Mouse (Mus musculus): ENCODE data around the gene Mdm2. TPM values are rescaled to one million over a fixed set of nuclear protein-coding genes. Genes with fewer than 3 reads are reported as not detected.

Gene Mdm2
- polyA plus RNA-seq, 1 experiment from 2014 or later = 19.5 TPM

- 0 out of 2 replicates have a peak, but pooled peaks cover 8% of the 10 kb centered on the region for H3K27me3 ChIP-seq
- H3K4me1 ChIP-seq (replicated peaks) = peaks cover 24% of the 10 kb centered on the region
- no peaks in the 10 kb centered on the region for H3K9me3 ChIP-seq (replicated peaks)
- no peak overlapping the region for H3K27ac ChIP-seq (replicated peaks)
- 69% methylated on average over 5 of the region's 5 CpGs for WGBS (ENCODE audit: insufficient replicate concordance)
- 0 out of 2 replicates have a peak, but pooled peaks cover 2% of the 10 kb centered on the region for H3K36me3 ChIP-seq (replicated peaks)
- H3K4me2 ChIP-seq = no peak overlapping the region
- H3K9ac ChIP-seq = no peak overlapping the region
- ATAC-seq (ENCODE audit: insufficient read depth) = no peak
- H3K4me3 ChIP-seq (replicated peaks) = no peak overlapping the region
These were observed 31.4 kb downstream of the Mdm2 start for GRCm38 (mm10) chr10:117679029-117679686.

- no peak overlapping the region for H3K4me2 ChIP-seq
- H3K9ac ChIP-seq = no peak overlapping the region
- peak; percentile 60 for ATAC-seq (ENCODE audit: insufficient read depth)
- H3K4me1 ChIP-seq (replicated peaks) = peaks cover 24% of the 10 kb centered on the region
- H3K36me3 ChIP-seq (replicated peaks) = 0 out of 2 replicates have a peak, but pooled peaks cover 2% of the 10 kb centered on the region
- no peaks in the 10 kb centered on the region for H3K9me3 ChIP-seq (replicated peaks)
- H3K27ac ChIP-seq (replicated peaks) = no peak overlapping the region
- 15% methylated on average over 5 of the region's 5 CpGs for WGBS (ENCODE audit: insufficient replicate concordance)
- H3K27me3 ChIP-seq = 0 out of 2 replicates have a peak, but pooled peaks cover 8% of the 10 kb centered on the region
- H3K4me3 ChIP-seq (replicated peaks) = no peak overlapping the region
These were observed 32.2 kb downstream of the Mdm2 start for GRCm38 (mm10) chr10:117678357-117678756.

GRCm38 (mm10) chr10:117677494-117678236, 32.9 kb downstream of the Mdm2 start:
- H3K9ac ChIP-seq = no peak overlapping the region
- H3K27ac ChIP-seq (replicated peaks) = no peak overlapping the region
- ATAC-seq (ENCODE audit: insufficient read depth) = no peak
- H3K4me1 ChIP-seq (replicated peaks) = peaks cover 24% of the 10 kb centered on the region
- H3K4me2 ChIP-seq = no peak overlapping the region
- H3K4me3 ChIP-seq (replicated peaks) = no peak overlapping the region
- H3K27me3 ChIP-seq = 0 out of 2 replicates have a peak, but pooled peaks cover 8% of the 10 kb centered on the region
- H3K9me3 ChIP-seq (replicated peaks) = no peaks in the 10 kb centered on the region
- H3K36me3 ChIP-seq (replicated peaks) = 0 out of 2 replicates have a peak, but pooled peaks cover 2% of the 10 kb centered on the region
- WGBS (ENCODE audit: insufficient replicate concordance) = 66% methylated on average over 13 of the region's 13 CpGs

- no peak for ATAC-seq (ENCODE audit: insufficient read depth)
- no peak overlapping the region for H3K27ac ChIP-seq (replicated peaks)
- H3K9ac ChIP-seq = no peak overlapping the region
- 0 out of 2 replicates have a peak, but pooled peaks cover 8% of the 10 kb centered on the region for H3K27me3 ChIP-seq
- no peak overlapping the region; the same call in 1 of the 2 replicates for H3K4me3 ChIP-seq (replicated peaks)
- H3K4me2 ChIP-seq = peak overlapping the region; percentile 43
- H3K9me3 ChIP-seq (replicated peaks) = no peaks in the 10 kb centered on the region
- 0 out of 2 replicates have a peak, but pooled peaks cover 2% of the 10 kb centered on the region for H3K36me3 ChIP-seq (replicated peaks)
- WGBS (ENCODE audit: insufficient replicate concordance) = 27% methylated on average over 17 of the region's 17 CpGs
- H3K4me1 ChIP-seq (replicated peaks) = peaks cover 24% of the 10 kb centered on the region
These were observed 33.8 kb downstream of the Mdm2 start for GRCm38 (mm10) chr10:117676644-117677313.

- H3K9me3 ChIP-seq (replicated peaks) = no peaks in the 10 kb centered on the region
- H3K4me2 ChIP-seq = peak overlapping the region; percentile 43
- no peak overlapping the region for H3K9ac ChIP-seq
- no peak for ATAC-seq (ENCODE audit: insufficient read depth)
- 0 out of 2 replicates have a peak, but pooled peaks cover 2% of the 10 kb centered on the region for H3K36me3 ChIP-seq (replicated peaks)
- H3K4me3 ChIP-seq (replicated peaks) = no peak overlapping the region; the same call in 1 of the 2 replicates
- H3K27ac ChIP-seq (replicated peaks) = no peak overlapping the region
- H3K27me3 ChIP-seq = 0 out of 2 replicates have a peak, but pooled peaks cover 8% of the 10 kb centered on the region
- 34% methylated on average over 19 of the region's 19 CpGs for WGBS (ENCODE audit: insufficient replicate concordance)
- peaks cover 24% of the 10 kb centered on the region for H3K4me1 ChIP-seq (replicated peaks)
These were observed 34.4 kb downstream of the Mdm2 start for GRCm38 (mm10) chr10:117676036-117676643.

GRCm38 (mm10) chr10:117675096-117676035, 35.2 kb downstream of the Mdm2 start:
- H3K27ac ChIP-seq (replicated peaks) = no peak overlapping the region

GRCm38 (mm10) chr10:117674359-117675019, 36.1 kb downstream of the Mdm2 start:
- no peaks in the 10 kb centered on the region for H3K36me3 ChIP-seq (replicated peaks)
- peaks cover 24% of the 10 kb centered on the region for H3K4me1 ChIP-seq (replicated peaks)
- no peaks in the 10 kb centered on the region for H3K9me3 ChIP-seq (replicated peaks)
- WGBS (ENCODE audit: insufficient replicate concordance) = 54% methylated on average over 3 of the region's 3 CpGs
- no peak for ATAC-seq (ENCODE audit: insufficient read depth)
- H3K27ac ChIP-seq (replicated peaks) = no peak overlapping the region
- 0 out of 2 replicates have a peak, but pooled peaks cover 8% of the 10 kb centered on the region for H3K27me3 ChIP-seq
- H3K4me2 ChIP-seq = no peak overlapping the region
- no peak overlapping the region for H3K4me3 ChIP-seq (replicated peaks)
- no peak overlapping the region for H3K9ac ChIP-seq

More at GRCm38 (mm10) chr10:117675096-117676035, 35.2 kb downstream of the Mdm2 start:
- peak overlapping the region; percentile 43 for H3K4me2 ChIP-seq
- H3K27me3 ChIP-seq = 0 out of 2 replicates have a peak, but pooled peaks cover 8% of the 10 kb centered on the region
- no peak overlapping the region for H3K4me3 ChIP-seq (replicated peaks)
- H3K9me3 ChIP-seq (replicated peaks) = no peaks in the 10 kb centered on the region
- ATAC-seq (ENCODE audit: insufficient read depth) = no peak
- H3K4me1 ChIP-seq (replicated peaks) = peaks cover 24% of the 10 kb centered on the region
- no peak overlapping the region for H3K9ac ChIP-seq
- WGBS (ENCODE audit: insufficient replicate concordance) = 44% methylated on average over 20 of the region's 20 CpGs
- 0 out of 2 replicates have a peak, but pooled peaks cover 2% of the 10 kb centered on the region for H3K36me3 ChIP-seq (replicated peaks)

GRCm38 (mm10) chr10:117673913-117674312, 36.6 kb downstream of the Mdm2 start:
- no peak for ATAC-seq (ENCODE audit: insufficient read depth)
- WGBS (ENCODE audit: insufficient replicate concordance) = 80% methylated on average over 1 of the region's 1 CpGs
- H3K9ac ChIP-seq = no peak overlapping the region
- no peak overlapping the region for H3K4me2 ChIP-seq
- no peaks in the 10 kb centered on the region for H3K36me3 ChIP-seq (replicated peaks)
- H3K4me3 ChIP-seq (replicated peaks) = no peak overlapping the region
- no peak overlapping the region for H3K27ac ChIP-seq (replicated peaks)
- H3K4me1 ChIP-seq (replicated peaks) = peaks cover 23% of the 10 kb centered on the region
- H3K27me3 ChIP-seq = 0 out of 2 replicates have a peak, but pooled peaks cover 8% of the 10 kb centered on the region
- no peaks in the 10 kb centered on the region for H3K9me3 ChIP-seq (replicated peaks)

GRCm38 (mm10) chr10:117672693-117673092, 37.9 kb downstream of the Mdm2 start:
- WGBS (ENCODE audit: insufficient replicate concordance) = 67% methylated on average over 7 of the region's 7 CpGs
- Histone ChIP-seq H3K9me3 (replicated peaks) (no peaks in the 10 kb centered on the region), H3K36me3 (replicated peaks) (no peaks in the 10 kb centered on the region), H3K9ac (no peak overlapping the region), H3K4me2 (no peak overlapping the region), H3K27ac (replicated peaks) (no peak overlapping the region), H3K4me1 (replicated peaks) (peaks cover 11% of the 10 kb centered on the region), H3K27me3 (0 out of 2 replicates have a peak, but pooled peaks cover 8% of the 10 kb centered on the region), H3K4me3 (replicated peaks) (no peak overlapping the region)
- no peak for ATAC-seq (ENCODE audit: insufficient read depth)
